Mouse (Mus musculus) ES-E14 (cell line): Measurements from ENCODE around the gene Pde4d. TPM values are rescaled to one million over a fixed set of nuclear protein-coding genes. Genes with fewer than 3 reads are reported as not detected.

Experiments used
- DNase-seq: peaks from one replicate; pipeline ENCODE4 v3.0.0-alpha.2; 2013; ENCODE audit warnings: low read depth, low spot score
- H3K27ac ChIP-seq: 2 replicates; pipeline ENCODE4 v1.5.1; 2012; ENCODE audit warnings: low read depth, mild to moderate bottlenecking, low read length, moderate library complexity, mixed read lengths; ENCODE audit not compliant: poor library complexity, insufficient read depth, severe bottlenecking
- H3K36me3 ChIP-seq: 2 replicates; pipeline ENCODE4 v1.6.1; 2012; ENCODE audit warnings: mild to moderate bottlenecking, low read length, moderate library complexity, mixed read lengths; ENCODE audit not compliant: control insufficient read depth, poor library complexity, insufficient read depth, severe bottlenecking
- H3K4me1 ChIP-seq, 2 experiments: fragments of 150-350 bp in 1 of 2; sonication (generic) in 1 of 2; 2 replicates each; pipeline ENCODE4 v1.6.1; 2012; ENCODE audit warnings: low read length in 2 of 2, mild to moderate bottlenecking in 1 of 2, mixed read lengths in 1 of 2; ENCODE audit not compliant: control insufficient read depth in 2 of 2, insufficient read depth in 2 of 2, poor library complexity in 1 of 2
- H3K4me3 ChIP-seq, 2 experiments: fragments of 150-350 bp in 1 of 2; sonication (generic) in 1 of 2; 2 replicates each; pipeline ENCODE4 v1.5.1; 2012; ENCODE audit warnings: low read length in 2 of 2, low read depth in 1 of 2, mild to moderate bottlenecking in 1 of 2, mixed read lengths in 1 of 2; ENCODE audit not compliant: insufficient read depth in 1 of 2, poor library complexity in 1 of 2, severe bottlenecking in 1 of 2
- H3K9ac ChIP-seq: 2 replicates; pipeline ENCODE4 v1.6.1; 2012; ENCODE audit warnings: low read depth, mild to moderate bottlenecking, low read length, mixed read lengths; ENCODE audit not compliant: poor library complexity, insufficient read depth, severe bottlenecking
- H3K9me3 ChIP-seq: fragments of 150-350 bp; sonication (generic); 2 replicates; pipeline ENCODE4 v1.6.1; 2012; ENCODE audit warnings: low read depth, mild to moderate bottlenecking, low read length; ENCODE audit not compliant: control insufficient read depth, insufficient read depth
- CHD2 ChIP-seq: IDR thresholded peaks from 2 replicates; pipeline ENCODE4 v1.6.1; 2014; ENCODE audit warnings: mild to moderate bottlenecking, low read depth, low read length, inconsistent platforms
- HCFC1 ChIP-seq: IDR thresholded peaks from 2 replicates; pipeline ENCODE4 v1.6.1; 2012; ENCODE audit warnings: low read length, inconsistent platforms, borderline replicate concordance; ENCODE audit not compliant: insufficient read depth
- MAFK ChIP-seq: IDR thresholded peaks from 2 replicates; pipeline ENCODE4 v1.6.1; 2014; ENCODE audit warnings: mild to moderate bottlenecking, low read depth, low read length, inconsistent platforms; ENCODE audit not compliant: insufficient read depth
- ZC3H11A ChIP-seq: IDR thresholded peaks from 2 replicates; pipeline ENCODE4 v1.6.1; 2012; ENCODE audit warnings: low read depth, mild to moderate bottlenecking, inconsistent platforms, low read length, borderline replicate concordance
- ZNF384 ChIP-seq: IDR thresholded peaks from 2 replicates; pipeline ENCODE4 v1.6.1; 2012; ENCODE audit warnings: low read depth, low read length, inconsistent platforms
- in situ Hi-C, 2 experiments: fragments of 600-800 bp; cut with MboI; formaldehyde crosslinking; loops; one replicate each; pipeline ENCODE4 v1.15.1; 2025; ENCODE audit warnings: low sequenced_read_pairs in 2 of 2, inconsistent platforms in 1 of 2; ENCODE audit not compliant: unreplicated experiment in 2 of 2
- total RNA-seq: library from RNA; depleted of rRNA; stranded (reverse); fragments of 300-350 nt; gene quantifications from 2 replicates; pipeline ENCODE4 v1.2.3, GENCODE M21; 2012

Gene Pde4d
- total RNA-seq, 1 experiment = 10.4 TPM

- in situ Hi-C loops = no loop called here
- Histone ChIP-seq H3K27ac (no peak overlapping the region), H3K9ac (no peak overlapping the region), H3K9me3 (no peaks in the 10 kb centered on the region), H3K4me3 (no peak overlapping the region), H3K4me1 (no peaks in the 10 kb centered on the region), H3K36me3 (no peaks in the 10 kb centered on the region)
- TF ChIP-seq MAFK = no peak
- no peak for TF ChIP-seq ZNF384
- TF ChIP-seq CHD2 = no peak
- TF ChIP-seq HCFC1 = no peak
- no peak for TF ChIP-seq ZC3H11A
- no peak for DNase-seq
These were observed 204.4 kb downstream of the Pde4d start for GRCm38 (mm10) chr13:108654026-108654723.

DNA sequence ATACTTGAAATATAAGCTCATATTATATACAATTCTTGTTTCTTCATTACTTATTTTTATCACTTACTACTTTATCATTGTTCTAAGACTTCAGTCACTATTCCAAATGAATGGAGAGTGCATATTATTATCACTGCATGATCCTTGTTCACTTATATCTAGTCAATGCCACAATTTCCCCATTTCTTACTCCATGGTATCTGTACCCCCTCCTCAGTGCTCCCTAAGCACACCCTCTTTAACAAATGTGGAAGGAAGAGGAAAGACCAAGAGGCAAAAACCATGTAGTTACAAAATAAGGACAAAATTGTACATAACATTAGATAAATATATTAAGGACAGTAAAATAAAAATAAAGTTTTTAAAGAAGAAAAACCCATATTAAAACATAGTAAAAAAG, 216.8 kb downstream of the Pde4d start:
- no peak for TF ChIP-seq ZC3H11A
- no peak for TF ChIP-seq HCFC1
- no peak for TF ChIP-seq ZNF384
- TF ChIP-seq CHD2 = no peak
- no peak for TF ChIP-seq MAFK
- in situ Hi-C loops = no loop called here
- Histone ChIP-seq H3K9ac (no peak overlapping the region), H3K4me3 (no peak overlapping the region), H3K9me3 (no peaks in the 10 kb centered on the region), H3K36me3 (no peaks in the 10 kb centered on the region), H3K4me1 (no peaks in the 10 kb centered on the region), H3K27ac (no peak overlapping the region)
- DNase-seq = no peak

GRCm38 (mm10) chr13:108667077-108667476, 217.3 kb downstream of the Pde4d start:
- no peaks in the 10 kb centered on the region for H3K36me3 ChIP-seq
- no peak for TF ChIP-seq MAFK
- no peak for TF ChIP-seq ZC3H11A
- no peak for TF ChIP-seq CHD2
- TF ChIP-seq HCFC1 = no peak
- TF ChIP-seq ZNF384 = no peak
- H3K9ac ChIP-seq = no peak overlapping the region
- no peak overlapping the region for H3K27ac ChIP-seq
- no peak for DNase-seq
- no peaks in the 10 kb centered on the region for H3K4me1 ChIP-seq
- no peaks in the 10 kb centered on the region for H3K9me3 ChIP-seq
- in situ Hi-C loops = no loop called here
- H3K4me3 ChIP-seq = no peak overlapping the region

GRCm38 (mm10) chr13:108677056-108677455, 227.3 kb downstream of the Pde4d start:
- TF ChIP-seq ZNF384 (no peak), HCFC1 (no peak), ZC3H11A (no peak), MAFK (no peak), CHD2 (no peak)
- no peaks in the 10 kb centered on the region for H3K4me1 ChIP-seq
- no peaks in the 10 kb centered on the region for H3K36me3 ChIP-seq
- H3K27ac ChIP-seq = no peak overlapping the region
- DNase-seq = no peak
- no peak overlapping the region for H3K4me3 ChIP-seq
- in situ Hi-C loops = no loop called here
- H3K9ac ChIP-seq = no peak overlapping the region
- H3K9me3 ChIP-seq = no peaks in the 10 kb centered on the region
